Mouse (Mus musculus): Measurements from ENCODE around the gene Med8.

DNA sequence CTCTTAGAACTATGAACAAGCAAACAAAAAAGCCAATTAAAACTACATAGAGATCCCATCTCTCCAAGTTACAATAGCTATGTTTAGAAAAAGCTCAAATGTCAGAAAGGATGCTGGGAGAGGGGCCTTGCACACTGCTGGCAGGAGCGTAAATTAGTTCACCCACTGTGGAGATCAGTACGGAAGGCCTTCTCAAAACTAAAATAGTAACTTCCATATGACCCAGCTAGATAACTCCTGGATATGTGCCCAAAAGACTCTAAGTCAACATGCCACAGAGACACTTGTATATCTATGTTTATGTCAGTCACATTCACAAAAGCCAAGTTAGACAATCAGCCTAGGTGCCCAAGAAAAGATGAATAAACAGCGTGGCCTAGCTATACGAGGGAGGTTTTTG lies 13.8 kb upstream of the Med8 start:
- no peak for TF ChIP-seq POLR2A (IDR thresholded peaks at IDR 0.05; ENCODE audit: borderline replicate concordance, insufficient read depth, low read length)
- TF ChIP-seq CTCF (IDR thresholded peaks at IDR 0.05; ENCODE audit: borderline replicate concordance, insufficient read depth, low read depth, low read length): no peak

Measured in cerebellum, adult 2 months (tissue).